Mouse (Mus musculus) liver, adult 2 months (tissue): ENCODE measurements around the gene Meox1.

Source experiments
- CTCF ChIP-seq: fragments of 200-500 bp; IDR thresholded peaks from 2 replicates; pipeline ENCODE4 v1.5.1; 2011; ENCODE audit warnings: low read depth, low read length, control low read depth
- POLR2A ChIP-seq: fragments of 200-500 bp; IDR thresholded peaks from 2 replicates; pipeline ENCODE4 v1.6.1; 2011; ENCODE audit warnings: low read length, control low read depth; ENCODE audit not compliant: insufficient read depth; ENCODE audit errors: extremely low read depth

- TF ChIP-seq POLR2A, result no peak
- TF ChIP-seq CTCF, result no peak
These were observed 24.0 kb downstream of the Meox1 start for GRCm38 (mm10) chr11:101870067-101870765.
